Mouse (Mus musculus): Measurements from ENCODE around the gene Pxylp1.

DNA sequence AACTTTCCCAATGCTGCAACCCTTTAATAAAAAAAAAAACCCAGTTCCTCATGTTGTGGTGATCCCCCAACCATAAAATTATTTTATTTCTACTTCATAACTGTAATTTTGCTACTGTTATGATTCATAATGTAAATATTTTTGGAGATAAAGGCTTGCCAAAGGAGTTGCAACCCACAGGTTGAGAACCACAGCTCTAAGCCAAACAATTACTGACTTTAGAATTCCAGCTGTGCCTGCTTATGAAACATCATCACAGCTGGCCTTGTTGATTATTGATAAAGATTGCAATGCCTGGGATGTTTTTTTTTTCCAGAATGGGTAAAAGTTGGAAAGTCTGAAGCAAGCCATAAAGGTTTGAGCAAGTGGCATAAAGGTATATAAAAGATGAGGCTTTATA is 6.5 kb upstream of the Pxylp1 start:
- no peak for TF ChIP-seq GATA1 (IDR thresholded peaks at IDR 0.05; ENCODE audit: borderline replicate concordance, low read length)
- no peak for TF ChIP-seq FLI1 (IDR thresholded peaks at IDR 0.05; ENCODE audit: low read length)
